Mouse (Mus musculus) skeletal muscle tissue, postnatal 0 days (tissue): ENCODE measurements around the gene Lgi4. TPM values are rescaled to one million over a fixed set of nuclear protein-coding genes. Genes with fewer than 3 reads are reported as not detected.

Source experiments
- microRNA-seq, 2 experiments: library from miRNA; unstranded; fragments of <30 nt; microRNA quantifications; one replicate each; pipeline ENCODE4; 2016
- polyA plus RNA-seq: library from polyadenylated mRNA; unstranded; fragments of >200 nt; fragmentation: Nextera tagmentation; extraction: Ambion mirVana; gene quantifications from 2 replicates; pipeline ENCODE4 v1.2.1, GENCODE M21; 2015

The Lgi4 gene
- 1.1 and 1.3 TPM in 2 replicates for polyA plus RNA-seq

GRCm38 (mm10) chr7:31059108-31059507, at the start of gene Lgi4:
Gene Lgi4 (plus strand): TSS chr7:31059342.

GRCm38 (mm10) chr7:31042431-31042910, 16.7 kb upstream of the Lgi4 start, which contains the start of gene Fxyd5:
Gene Fxyd5 (minus strand): TSS chr7:31042481.

GRCm38 (mm10) chr7:31051321-31052021, 7.7 kb upstream of the Lgi4 start, which contains the start of gene Fxyd7:
Gene Fxyd7 (minus strand): TSS chr7:31051467.

GRCm38 (mm10) chr7:31057071-31057470, 2.1 kb upstream of the Lgi4 start, which contains the start of gene Fxyd1:
Gene Fxyd1 (minus strand): TSS chr7:31057199.

GRCm38 (mm10) chr7:31076492-31076891, 17.4 kb downstream of the Lgi4 start, which contains the start of gene Fxyd3:
Gene Fxyd3 (minus strand): TSS chr7:31076704.

GRCm38 (mm10) chr7:31115182-31115581, 56.0 kb downstream of the Lgi4 start, which contains the start of gene Hpn:
Gene Hpn (minus strand): TSS chr7:31115290.

Small RNA genes lying within 50 kb of the gene (microRNA-seq; reads per million reads assigned to microRNA genes)
- 0 reads per million in 2 experiments for gene Mir7050

Other genes starting within 250 kb of the Lgi4 start
- gene Ffar2, start 235.6 kb upstream of the Lgi4 start, polyA plus RNA-seq, result 1.0 and 6.6 TPM in 2 replicates
- not detected in 2 replicates for gene Ffar3, start 203.2 kb upstream of the Lgi4 start, polyA plus RNA-seq
- not detected in 2 replicates for gene Ffar1, start 197.8 kb upstream of the Lgi4 start, polyA plus RNA-seq
- 0.24 and 0.33 TPM in 2 replicates for gene Cd22, start 179.0 kb upstream of the Lgi4 start, polyA plus RNA-seq
- 2.2 and 2.4 TPM in 2 replicates for gene Mag, start 144.5 kb upstream of the Lgi4 start, polyA plus RNA-seq
- not detected in 2 replicates for gene Hamp2, start 134.7 kb upstream of the Lgi4 start, polyA plus RNA-seq
- not detected in 2 replicates for gene Hamp, start 115.3 kb upstream of the Lgi4 start, polyA plus RNA-seq
- 13.5 and 15.2 TPM in 2 replicates for gene Usf2, start 102.5 kb upstream of the Lgi4 start, polyA plus RNA-seq
- 0.73 and 1.8 TPM in 2 replicates for gene Lsr, start 85.9 kb upstream of the Lgi4 start, polyA plus RNA-seq
- 0.22 TPM in 1 of 2 replicates, not detected in the other for gene Fam187b, start 85.6 kb upstream of the Lgi4 start, polyA plus RNA-seq
- 33.4 and 46.8 TPM in 2 replicates for gene Fxyd5, start 16.9 kb upstream of the Lgi4 start, polyA plus RNA-seq
- 1.5 and 2.8 TPM in 2 replicates for gene Fxyd7, start 7.9 kb upstream of the Lgi4 start, polyA plus RNA-seq
- 981 and 1,160 TPM in 2 replicates for gene Fxyd1, start 2.1 kb upstream of the Lgi4 start, polyA plus RNA-seq
- 0.87 and 5.7 TPM in 2 replicates for gene Fxyd3, start 17.4 kb downstream of the Lgi4 start, polyA plus RNA-seq
- gene Hpn, start 55.9 kb downstream of the Lgi4 start, polyA plus RNA-seq, result 0.83 and 1.2 TPM in 2 replicates
- gene Scn1b, start 67.7 kb downstream of the Lgi4 start, polyA plus RNA-seq, result 18.3 and 21.0 TPM in 2 replicates
- gene Gramd1a, start 96.6 kb downstream of the Lgi4 start, polyA plus RNA-seq, result 31.3 TPM in 2 replicates
- not detected in 2 replicates for gene Scgb2b2, start 231.2 kb downstream of the Lgi4 start, polyA plus RNA-seq
- gene Scgb1b2, start 232.5 kb downstream of the Lgi4 start, polyA plus RNA-seq, result not detected in 2 replicates